Mouse (Mus musculus) kidney, postnatal 25 days (tissue): ENCODE results near the gene Mgmt.
A peak's percentile ranks its signal among the peaks of the same experiment; 100 is the strongest.

ENCODE experiments used
- DNase-seq, 2 experiments: peaks; one replicate each; pipeline ENCODE4 v3.0.0; 2021; ENCODE audit warnings: mixed read lengths in 2 of 2

Gene Mgmt

DNA sequence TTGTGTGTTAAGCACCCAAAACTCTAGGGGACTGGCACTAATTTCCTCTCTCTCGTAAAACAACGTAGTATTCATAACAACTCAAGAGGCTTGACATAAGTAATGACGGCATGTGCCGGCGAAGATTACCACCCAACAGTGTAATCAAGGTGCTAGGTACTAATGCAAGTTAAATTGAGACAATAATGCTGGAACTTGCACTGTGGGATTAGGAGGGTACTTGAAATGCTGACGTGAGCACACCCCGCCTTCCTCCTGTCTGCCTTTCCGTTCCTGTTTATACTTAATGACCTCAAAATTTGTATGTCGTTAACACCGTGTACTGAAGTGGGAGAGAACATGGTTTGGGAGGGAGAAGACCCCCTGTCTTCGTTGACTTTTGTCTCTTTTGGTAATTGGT is 110.9 kb downstream of the Mgmt start:
- no peak for DNase-seq

DNA sequence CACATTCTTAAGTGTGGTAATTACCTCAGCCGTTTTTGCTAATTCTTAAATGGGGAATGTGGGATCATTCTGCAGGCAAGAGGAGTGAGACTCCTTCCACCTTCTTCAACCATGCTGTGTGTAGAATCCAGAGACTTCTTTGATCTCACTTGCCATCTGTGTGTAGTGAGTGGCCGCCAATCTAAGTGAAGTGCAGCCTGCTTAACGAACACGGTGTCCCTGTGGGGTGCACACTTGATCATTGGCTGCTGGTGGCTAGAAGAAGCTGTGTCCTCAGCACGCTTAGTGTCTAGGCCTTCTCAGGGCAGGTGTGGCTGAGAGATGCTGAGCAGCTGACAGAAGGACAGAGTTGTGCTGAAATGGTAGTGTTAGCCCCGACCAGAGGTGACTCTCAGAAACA is 113.9 kb downstream of the Mgmt start:
- DNase-seq: no peak

DNA sequence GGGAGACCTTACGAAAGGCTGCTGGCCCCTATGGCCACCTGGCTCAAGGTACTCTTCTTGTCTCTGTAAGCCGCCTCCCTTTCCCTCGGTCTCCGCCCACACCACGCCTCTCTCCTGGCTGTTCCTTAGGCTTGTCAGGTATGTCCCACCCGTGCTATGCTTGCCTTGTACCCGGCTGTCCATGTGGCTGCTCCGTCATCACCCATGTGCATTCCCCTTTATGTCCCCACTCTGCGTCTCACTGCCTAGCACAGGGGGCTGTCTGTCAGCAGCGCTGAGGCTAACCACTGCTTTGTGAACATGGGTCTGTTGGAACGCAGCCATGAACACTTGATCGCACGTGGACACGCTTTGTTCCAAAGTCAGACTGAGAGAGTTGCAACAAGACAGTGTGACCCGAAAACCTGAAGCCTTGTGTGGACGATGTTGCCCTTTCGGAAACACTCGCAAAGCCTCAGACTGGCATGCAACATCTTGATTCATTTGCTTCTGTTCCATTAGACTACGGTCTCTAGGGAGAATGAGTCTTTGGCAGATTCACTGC is 115.4 kb downstream of the Mgmt start:
- DNase-seq: no peak

DNA sequence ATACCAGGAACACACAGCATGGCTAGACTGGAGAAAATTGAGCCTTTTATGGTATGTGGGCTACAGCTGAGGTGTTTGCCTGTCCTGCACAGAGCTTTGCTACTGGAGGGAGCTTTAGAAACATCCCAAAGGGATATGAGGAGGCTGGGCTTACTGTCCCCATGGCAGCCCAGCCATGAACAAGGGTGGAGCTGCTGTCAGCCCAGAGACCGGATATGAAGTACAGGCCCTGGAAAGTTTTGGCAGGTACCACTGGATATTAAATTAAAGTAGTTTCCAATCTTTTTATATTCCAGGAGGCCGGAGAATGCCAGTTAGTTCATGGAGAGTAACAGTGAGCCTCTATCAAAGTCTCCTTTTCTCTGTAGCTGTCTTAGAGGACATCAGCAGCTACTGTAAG is 116.0 kb downstream of the Mgmt start:
- no peak for DNase-seq

DNA sequence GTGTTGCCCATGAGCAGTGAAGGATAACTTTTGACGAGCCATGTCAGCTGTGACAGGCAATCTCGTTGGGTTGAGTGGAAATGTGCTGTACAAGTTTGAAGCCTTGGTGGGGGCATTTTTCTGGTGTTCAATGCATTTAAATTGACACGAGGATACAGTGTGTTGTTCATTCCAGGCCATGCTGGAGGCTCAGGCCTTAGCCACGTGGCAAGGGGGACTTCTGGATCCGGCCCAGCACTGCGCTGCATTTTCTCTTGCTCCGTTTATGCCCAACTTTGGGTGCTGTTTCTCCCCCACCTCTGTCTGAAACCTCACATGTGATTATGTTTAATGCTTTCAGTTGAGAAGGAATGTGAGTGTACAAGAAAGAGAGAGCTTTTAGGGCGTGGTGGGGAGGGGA is 118.3 kb downstream of the Mgmt start:
- no peak for DNase-seq

DNA sequence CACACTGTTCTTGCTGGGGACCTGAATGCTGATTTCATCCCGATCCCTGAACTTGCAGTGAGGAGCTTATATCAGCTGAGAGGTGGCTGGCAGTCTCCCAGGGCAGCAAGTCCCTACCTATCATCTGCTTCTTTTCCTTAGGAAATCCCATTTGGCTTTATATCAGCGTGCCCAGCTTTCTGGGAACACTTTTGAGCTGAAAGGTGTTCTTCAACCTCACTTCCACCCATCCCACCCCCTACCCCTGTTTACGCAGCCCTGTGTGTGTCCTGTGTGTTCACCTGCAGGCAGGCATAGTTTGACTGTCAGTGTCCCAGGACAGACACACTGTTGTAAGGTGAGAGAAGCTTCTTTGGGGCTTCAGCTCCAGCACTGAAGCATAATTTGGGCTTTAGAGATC is 119.0 kb downstream of the Mgmt start:
- DNase-seq: no peak

DNA sequence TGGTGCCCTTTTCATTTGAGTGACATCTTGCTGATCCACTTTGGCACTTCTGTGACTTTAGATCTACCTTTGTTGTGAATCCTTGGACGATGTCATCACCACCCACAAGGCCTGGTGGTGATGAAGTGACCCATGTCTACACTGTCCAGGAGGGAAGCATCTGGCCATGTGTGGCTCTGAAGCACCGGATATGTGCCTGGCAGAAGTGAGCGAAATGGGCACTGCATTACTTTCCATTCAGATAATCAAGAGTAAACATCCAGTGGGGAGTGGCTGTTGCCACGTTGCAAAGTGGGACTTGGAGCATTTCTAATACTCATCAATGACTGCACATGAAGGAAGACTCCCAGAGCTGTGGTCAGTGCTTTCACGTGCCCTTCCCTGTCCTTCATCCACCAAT is 124.2 kb downstream of the Mgmt start:
- DNase-seq: peak in 1 of 2 experiments; percentile 16

DNA sequence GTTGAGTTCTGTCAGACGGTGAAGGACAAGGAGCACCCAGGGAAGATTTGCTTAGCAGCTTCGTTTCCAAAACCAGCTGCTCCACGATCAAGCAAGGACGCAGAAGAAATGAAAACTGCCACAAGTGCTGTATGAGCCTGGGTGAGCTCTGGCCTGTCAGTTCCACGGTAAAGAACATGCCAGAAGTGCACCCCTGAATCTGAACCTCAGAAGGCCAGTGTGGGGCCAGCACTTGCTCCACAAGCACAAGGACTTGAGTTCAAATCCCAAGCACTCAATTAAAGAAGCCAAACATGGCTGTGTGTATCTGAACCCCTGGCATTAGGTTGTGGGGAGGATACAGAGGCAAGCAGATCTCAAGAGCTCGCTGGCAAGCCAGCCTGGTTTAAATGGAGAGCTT is 125.8 kb downstream of the Mgmt start:
- peak in 1 of 2 experiments; percentile 17 for DNase-seq

DNA sequence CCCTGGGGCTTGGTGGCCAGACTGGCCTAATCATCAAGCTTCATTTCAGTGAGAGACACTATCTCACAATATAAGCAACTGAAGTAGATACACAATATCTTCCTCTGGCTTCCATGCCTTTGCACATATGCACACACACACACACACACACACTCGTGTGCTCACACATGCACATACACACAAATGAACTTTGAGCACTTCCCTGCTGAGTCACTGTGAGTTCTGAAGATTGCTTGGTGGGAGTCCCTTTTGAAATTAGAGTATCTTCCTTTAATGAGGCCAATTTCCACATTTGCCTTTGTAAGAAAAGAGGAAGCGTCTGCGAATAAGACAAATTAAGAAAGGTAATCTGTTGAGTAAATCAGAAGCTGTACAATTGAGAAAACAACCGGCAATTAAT is 136.4 kb downstream of the Mgmt start:
- DNase-seq: no peak

DNA sequence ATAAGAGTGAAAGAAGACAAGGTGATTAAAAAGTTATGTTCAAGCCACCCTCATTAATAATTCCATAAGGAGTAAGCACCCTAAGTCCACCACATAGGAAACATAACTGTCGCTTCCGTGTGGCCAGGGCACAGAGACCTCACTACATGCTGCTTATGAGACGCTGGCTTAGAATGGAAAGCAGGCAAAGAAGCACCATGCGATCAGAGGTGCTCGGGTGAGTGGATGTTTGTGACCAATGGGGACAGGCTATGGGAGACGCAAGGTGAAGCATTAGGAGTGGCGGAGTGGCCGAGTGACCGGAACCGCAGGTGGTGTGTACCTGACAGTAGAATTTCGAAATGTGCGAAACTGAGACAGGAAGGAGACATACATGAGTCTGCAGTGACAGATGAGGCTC is 138.8 kb downstream of the Mgmt start:
- DNase-seq: no peak

DNA sequence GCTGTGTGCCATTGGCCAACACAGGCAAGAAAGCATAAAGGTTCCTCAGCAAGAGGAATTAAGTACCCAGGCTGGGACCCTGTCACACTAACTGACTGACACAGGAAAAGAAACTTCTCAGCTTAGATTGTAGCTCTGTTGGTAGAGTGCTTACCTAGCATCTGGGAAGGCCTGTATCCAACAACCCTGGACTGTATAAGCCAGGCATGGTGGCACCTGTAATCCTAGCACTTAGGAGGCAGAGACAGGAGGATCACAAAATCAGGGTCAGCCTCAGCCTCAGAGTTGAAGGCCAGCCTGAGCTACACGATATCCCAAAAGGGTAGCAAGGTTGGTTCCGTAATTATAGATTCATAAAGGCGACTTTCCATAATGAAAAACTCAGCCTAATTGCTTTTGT is 140.6 kb downstream of the Mgmt start:
- DNase-seq: no peak

DNA sequence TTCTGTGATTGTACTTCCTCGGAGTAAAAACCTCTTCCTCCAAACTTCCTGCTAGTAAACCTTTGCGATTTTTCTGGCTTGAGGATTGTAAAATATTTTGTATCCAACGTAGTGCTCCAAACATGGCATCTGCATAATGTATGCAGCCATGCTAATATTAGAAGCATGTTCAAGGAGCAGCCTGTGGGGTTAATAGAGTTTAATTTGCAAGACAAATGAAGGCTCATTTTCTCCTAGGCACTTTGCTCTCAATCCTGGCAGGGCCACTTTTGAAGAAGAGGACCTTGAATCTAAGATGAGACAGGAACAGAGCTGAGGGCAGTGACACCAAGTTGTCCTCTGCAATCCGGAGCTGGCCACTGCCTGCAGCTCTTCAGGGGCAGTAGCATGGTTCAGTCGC is 141.5 kb downstream of the Mgmt start:
- no peak for DNase-seq

DNA sequence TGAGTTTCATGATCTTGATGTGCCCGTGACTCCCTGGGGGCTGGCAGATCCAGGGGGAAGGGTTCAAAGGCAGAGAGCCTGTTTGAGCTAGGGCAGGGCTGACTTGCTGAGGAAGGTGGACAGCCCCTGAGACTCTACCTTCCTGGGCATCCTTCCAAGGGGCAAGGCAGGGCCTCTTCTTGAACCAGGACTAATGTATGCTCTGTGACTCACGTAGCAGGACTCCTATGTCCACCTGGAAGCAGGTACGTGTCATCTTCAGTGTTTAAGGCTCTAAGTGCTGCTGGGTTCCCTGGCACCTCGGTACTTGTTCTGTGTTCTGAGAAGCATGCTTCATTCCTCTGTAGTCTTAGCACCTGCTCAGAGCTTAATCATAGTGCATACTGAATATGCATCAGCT is 143.1 kb downstream of the Mgmt start:
- DNase-seq: no peak

DNA sequence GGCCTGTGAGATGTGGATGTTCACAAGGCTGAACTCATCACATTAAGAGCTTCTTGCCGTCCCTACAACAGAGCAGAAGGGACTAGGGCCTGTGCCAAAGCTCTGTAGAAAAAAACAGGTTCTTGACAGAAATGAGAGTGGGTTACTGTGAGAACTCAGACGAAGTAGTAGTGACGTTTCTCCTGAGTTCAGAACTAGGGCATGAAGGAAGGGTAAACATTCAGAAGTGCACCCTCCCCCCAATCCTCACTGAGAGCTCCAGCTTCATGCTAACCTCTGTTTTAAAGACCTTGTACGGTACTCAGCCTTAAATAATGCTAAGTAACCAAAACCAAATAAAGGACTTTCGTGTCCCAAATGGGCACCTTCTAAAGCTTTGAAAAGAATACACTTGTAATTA is 143.5 kb downstream of the Mgmt start:
- DNase-seq: no peak

DNA sequence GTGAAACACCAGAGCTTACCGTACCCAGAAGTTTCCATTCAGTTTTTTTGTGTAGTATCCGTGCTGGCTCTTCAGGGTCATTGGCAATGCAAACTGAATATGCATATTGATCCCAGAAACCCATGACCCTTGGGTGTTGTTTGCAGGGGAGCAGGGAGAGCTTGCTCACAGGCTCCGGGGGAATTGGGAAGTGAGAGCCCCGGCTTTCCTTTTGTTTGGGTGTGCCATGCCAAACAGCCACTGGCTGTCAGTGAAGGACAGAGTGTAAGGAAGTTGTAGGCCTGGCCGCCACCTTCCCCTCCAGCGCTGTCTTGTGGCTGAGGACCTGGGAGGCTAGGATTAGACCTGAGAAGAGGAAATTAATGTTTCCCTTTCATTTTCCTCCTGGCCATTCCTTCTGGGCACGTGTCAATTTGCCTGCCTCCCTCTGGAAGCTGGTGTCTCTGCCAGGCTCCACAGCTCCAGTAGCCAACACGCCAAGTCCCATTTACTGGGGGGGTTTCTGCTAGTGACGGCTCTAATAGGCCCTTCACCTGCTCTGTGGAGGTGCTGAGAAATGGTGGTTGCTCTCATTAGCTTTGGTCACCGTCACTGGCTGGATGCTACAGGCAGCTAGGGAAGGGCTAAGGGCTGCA is 144.0 kb downstream of the Mgmt start:
- no peak for DNase-seq

DNA sequence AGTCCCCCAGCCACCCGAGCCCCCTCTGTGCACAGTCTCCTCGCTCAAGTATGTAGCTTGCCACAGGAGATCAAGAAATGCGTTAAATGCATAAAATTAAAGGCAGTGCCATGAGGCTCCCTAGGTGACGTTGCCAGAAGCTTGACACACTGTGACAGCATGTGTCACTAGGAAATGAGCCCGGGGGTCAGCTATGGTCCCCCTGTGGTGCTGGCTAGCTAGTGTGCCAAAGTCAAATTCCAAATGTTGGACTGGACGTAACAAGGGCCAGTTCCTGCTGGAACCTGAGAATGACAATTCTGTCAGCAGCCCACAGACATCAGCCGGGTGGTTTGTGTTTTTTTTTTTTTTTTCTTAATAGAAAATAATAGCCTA is 144.5 kb downstream of the Mgmt start:
- DNase-seq: no peak

DNA sequence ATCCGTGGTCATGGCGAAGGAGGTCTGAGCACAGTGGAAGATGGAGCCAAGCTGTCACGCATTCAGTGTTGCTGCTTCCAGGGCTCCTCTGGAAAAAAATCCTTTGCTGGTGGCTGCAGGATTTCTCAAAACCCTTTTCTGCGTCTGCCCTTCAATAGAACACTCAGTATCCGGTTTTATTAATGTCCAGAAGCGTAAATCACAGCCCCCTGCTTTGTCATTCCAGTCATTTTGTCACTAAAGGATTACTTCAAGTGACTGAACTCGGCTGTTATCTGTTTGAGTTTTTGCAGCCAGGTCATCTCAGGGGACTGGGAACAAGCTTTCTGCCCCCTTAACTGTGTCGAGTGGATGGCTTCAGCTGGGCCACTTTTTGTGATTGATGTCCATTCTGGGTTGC is 146.2 kb downstream of the Mgmt start:
- no peak for DNase-seq

DNA sequence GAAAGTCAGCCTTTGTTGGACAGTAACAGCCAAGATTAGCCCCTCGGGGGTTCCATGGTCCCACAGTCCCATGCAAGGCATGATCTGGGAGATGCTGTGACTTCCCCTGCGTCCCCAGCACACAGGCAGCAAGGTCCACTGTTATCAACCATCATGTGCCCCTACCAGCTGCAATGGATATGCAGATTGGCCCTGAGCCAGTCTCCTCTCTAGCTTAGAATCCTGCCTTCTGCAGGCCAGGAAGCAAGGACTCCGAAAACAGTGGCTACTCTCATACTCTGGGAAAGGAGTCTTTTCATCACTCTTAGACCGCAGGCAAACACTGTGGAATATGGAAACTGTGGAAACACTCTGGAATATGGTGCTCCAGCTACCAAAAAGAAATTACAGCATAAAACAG is 152.5 kb downstream of the Mgmt start:
- no peak for DNase-seq

DNA sequence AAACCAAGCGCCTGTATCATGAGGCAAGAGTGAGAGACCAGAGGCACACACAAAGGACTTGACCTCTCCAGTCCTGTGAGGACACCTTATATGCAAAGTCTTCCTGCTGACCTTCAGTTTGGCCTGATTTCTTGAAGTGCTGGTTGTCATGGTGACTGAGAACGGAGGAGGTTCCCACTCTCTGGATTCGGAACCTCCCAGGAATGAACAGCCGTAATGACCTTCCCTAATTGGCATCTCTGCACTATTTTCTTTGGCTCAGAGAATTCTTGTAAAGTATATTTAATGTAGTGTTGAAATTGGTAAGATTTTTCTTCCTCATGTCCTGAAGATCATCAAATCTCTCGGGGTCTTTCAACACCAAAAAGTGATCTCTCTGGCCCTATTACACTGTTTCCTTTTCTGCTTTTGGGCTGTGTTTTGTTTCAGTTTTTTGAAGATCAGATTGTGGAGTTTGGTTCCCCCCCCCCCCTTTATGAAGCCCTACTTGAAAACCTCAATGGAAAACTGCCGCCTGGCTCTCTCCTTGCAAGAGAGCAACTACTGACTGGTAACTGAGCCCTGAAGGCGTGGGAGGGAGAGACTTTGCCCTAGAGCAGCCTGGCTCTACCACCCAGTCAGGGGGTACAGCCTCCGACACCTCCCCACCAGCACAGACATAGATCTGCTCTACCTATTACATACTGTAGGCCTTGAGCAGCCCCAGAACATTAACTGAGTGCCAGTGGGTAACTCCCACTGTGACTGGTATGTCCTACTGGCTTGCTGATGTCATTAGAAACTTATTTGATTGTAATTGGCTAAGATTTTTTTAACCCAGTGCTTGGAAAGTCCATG is 153.9 kb downstream of the Mgmt start:
- peak in 1 of 2 experiments; percentile 36 for DNase-seq

DNA sequence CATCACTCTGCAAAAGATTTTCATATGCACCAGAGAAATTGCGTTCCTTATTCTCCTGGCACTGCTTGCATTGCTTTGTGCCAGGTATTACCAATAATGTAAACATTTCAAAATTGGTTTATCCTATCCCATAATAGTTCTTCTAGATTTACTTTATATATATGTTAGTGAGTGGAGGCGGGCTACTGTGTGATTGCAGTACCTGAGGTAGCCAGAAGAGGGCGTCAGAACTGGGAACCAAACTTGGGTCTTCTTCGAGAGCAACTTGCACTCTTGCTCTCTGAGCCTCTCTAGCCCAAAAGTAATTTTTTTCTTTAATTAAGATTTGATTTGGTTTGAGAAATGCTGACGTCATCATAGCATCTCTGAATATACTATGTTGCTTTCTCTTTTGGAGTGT is 159.9 kb downstream of the Mgmt start:
- no peak for DNase-seq

DNA sequence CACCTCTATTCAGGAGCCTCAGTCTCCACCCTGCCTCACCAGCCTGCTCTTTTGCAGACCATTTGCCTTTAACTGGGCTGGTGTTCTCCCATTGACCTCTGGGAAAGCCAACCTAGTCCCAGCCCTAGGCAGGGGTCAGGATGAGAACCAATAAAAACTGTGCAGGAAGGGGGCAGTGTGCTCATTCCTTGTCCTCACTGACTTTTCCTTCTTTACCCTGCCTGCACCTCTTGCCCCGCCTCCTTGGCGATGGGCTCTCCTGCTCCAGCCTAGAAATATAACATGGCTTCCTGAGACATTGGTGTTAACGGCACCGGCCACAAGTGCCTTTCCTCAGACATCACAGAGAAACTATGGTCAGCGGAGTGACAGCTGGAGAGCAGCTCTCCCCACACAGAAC is 161.7 kb downstream of the Mgmt start:
- no peak for DNase-seq

DNA sequence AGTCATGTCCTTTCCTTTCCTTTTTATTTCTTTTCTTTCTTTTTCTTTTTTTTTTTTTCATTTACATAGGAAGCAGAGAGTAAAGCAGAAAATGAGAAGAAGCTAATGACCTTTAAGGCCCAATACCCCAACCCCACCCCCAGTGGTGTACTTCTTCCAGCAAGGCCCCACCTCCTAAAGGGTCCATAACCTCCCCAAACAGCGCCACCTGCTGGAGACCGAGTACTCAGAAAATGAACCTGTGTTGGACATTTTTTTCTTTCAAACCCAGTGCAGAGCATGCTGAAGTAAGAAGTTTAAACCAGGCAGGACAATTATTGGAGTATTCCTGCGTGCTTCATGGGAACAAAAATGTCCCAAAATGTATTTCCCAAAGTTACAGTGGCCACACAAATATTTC is 166.1 kb downstream of the Mgmt start:
- DNase-seq: peak in 1 of 2 experiments; percentile 32

DNA sequence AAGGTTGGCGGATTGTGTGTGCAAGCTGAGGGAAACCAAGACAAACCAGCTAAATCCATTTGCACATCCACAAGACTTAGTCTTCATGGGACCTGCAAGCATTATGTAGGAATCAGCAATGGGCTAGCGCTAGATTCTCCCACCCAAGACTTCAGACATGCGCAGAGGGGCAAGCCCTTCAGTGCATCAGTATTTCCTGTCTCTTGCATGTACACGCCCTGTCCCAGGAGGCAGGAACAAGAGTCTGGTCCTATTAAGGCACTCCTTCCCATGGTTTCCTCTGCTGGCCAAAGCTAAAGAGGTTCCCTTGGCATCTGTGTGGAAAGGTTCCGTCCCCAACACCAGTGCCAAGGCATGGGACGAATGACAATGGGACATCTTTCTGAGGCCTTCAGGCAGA is 166.7 kb downstream of the Mgmt start:
- DNase-seq: no peak

DNA sequence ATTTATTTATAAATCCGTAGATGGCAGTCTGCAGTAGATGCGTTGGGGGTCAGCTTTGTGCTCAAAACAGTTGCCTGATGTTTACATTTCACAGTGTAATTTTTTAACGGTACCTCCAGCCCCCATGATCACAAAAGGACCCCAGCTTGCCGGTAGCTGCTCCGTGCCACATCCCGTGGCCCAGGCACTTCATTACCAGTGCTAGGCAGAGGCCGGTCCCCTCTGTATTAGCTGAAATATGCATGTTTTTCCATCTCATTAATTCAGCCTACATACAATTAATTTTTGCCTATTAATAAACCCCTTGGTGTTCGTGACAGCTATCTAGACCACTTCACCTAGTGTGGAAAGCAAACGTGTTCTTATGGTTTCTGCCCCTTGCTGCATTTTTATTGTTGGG is 169.8 kb downstream of the Mgmt start:
- no peak for DNase-seq

DNA sequence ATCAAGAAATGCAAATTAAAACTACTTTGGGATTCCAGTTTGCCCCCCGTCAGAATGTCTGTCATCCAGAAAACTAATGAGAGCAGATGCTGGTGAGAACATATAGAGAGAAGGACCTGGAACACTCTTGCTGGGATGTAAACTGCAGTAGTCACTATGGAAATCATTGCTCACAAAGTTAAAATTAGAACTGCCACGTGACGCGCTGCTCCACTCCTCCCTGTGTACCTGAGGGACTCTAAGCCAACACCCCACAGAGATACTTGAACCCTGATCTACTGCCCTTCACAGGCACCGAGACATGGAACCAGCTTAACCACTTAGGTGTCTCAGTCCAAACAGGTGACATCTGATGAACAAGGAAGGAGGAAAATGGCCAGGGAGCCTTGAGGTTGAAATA is 171.0 kb downstream of the Mgmt start:
- DNase-seq: no peak
